In genomic region chr1:161452250-161452649, GRCm38 (mm10) we compare ENCODE assay signal across 30 mouse cellular contexts. TPM values are rescaled to one million over a fixed set of nuclear protein-coding genes. Genes with fewer than 3 reads are reported as not detected.
"Had no signal": no experiment of that assay in that cellular context is flagged by ENCODE, and none has a peak within 500 bp of the region (broad histone marks: within the 10 kb centered on the region; RNA-seq: fewer than 3 reads in every experiment).

No protein-coding gene starts in this region.

- H3K9me3 ChIP-seq: limb, embryonic 12.5 days; limb, embryonic 15.5 days; midbrain, embryonic 12.5 days; midbrain, embryonic 15.5 days; neural tube, embryonic 12.5 days; neural tube, embryonic 15.5 days had no signal

- H3K4me1 ChIP-seq: limb, embryonic 12.5 days; limb, embryonic 15.5 days; midbrain, embryonic 12.5 days; midbrain, embryonic 15.5 days; neural tube, embryonic 12.5 days; neural tube, embryonic 15.5 days had no signal

- DNase-seq: kidney, adult 2 months; kidney, postnatal 25 days; layer of hippocampus, postnatal 36 days; left cerebral cortex, postnatal 4 days; liver, postnatal 0 days; right cerebral cortex, adult 18-20 months; right cerebral cortex, postnatal 14 days; right cerebral cortex, postnatal 4 days; thymus, adult 18-20 months; thymus, postnatal 36 days had no signal

- H3K27ac ChIP-seq: kidney, postnatal 0 days; limb, embryonic 12.5 days; limb, embryonic 15.5 days; liver, embryonic 14.5 days; macrophage; midbrain, embryonic 12.5 days; midbrain, embryonic 15.5 days; neural tube, embryonic 12.5 days; neural tube, embryonic 15.5 days had no signal

- ATAC-seq: intestine, postnatal 0 days; liver, postnatal 0 days; midbrain, embryonic 15.5 days had no signal

- H3K9ac ChIP-seq: limb, embryonic 12.5 days; limb, embryonic 15.5 days; liver, embryonic 14.5 days; liver, postnatal 0 days; midbrain, embryonic 12.5 days; midbrain, embryonic 15.5 days; neural tube, embryonic 12.5 days; neural tube, embryonic 15.5 days had no signal

- H3K4me3 ChIP-seq: limb, embryonic 12.5 days; limb, embryonic 15.5 days; midbrain, embryonic 12.5 days; midbrain, embryonic 15.5 days; neural tube, embryonic 12.5 days; neural tube, embryonic 15.5 days had no signal

- H3K36me3 ChIP-seq: limb, embryonic 12.5 days; limb, embryonic 15.5 days; midbrain, embryonic 12.5 days; midbrain, embryonic 15.5 days; neural tube, embryonic 12.5 days; neural tube, embryonic 15.5 days had no signal

- H3K27me3 ChIP-seq: limb, embryonic 12.5 days; limb, embryonic 15.5 days; midbrain, embryonic 12.5 days; midbrain, embryonic 15.5 days; neural tube, embryonic 12.5 days; neural tube, embryonic 15.5 days had no signal

- H3K4me2 ChIP-seq: limb, embryonic 12.5 days; limb, embryonic 15.5 days; liver, embryonic 11.5 days; midbrain, embryonic 12.5 days; midbrain, embryonic 15.5 days; neural tube, embryonic 12.5 days; neural tube, embryonic 15.5 days had no signal

RNA-seq across cellular contexts. Expression of gene Tnfsf18, which starts 42.2 kb away (rescaled TPM):
- total RNA-seq: layer of hippocampus, adult 8-10 months; layer of hippocampus, postnatal 10 days; layer of hippocampus, postnatal 36 days; left cerebral cortex, postnatal 4 days; megakaryocyte, adult 5-6 weeks had no signal
- polyA plus RNA-seq: intestine, embryonic 14.5 days; intestine, postnatal 0 days; kidney, embryonic 14.5 days; kidney, postnatal 0 days; large intestine, adult 2 months; limb, embryonic 12.5 days; liver, embryonic 11.5 days; liver, embryonic 14.5 days; liver, postnatal 0 days; midbrain, embryonic 15.5 days; neural tube, embryonic 15.5 days; testis, adult 2 months had no signal

RNA-seq across cellular contexts. Expression of gene Tnfsf4, which starts 57.0 kb away (rescaled TPM):
- total RNA-seq: layer of hippocampus, adult 8-10 months; layer of hippocampus, postnatal 10 days; layer of hippocampus, postnatal 36 days; left cerebral cortex, postnatal 4 days; megakaryocyte, adult 5-6 weeks had no signal
- polyA plus RNA-seq: intestine, embryonic 14.5 days; intestine, postnatal 0 days; kidney, adult 2 months; large intestine, adult 2 months; limb, embryonic 12.5 days; liver, embryonic 11.5 days; liver, embryonic 14.5 days; liver, postnatal 0 days; midbrain, embryonic 15.5 days; neural tube, embryonic 15.5 days; stomach, embryonic 14.5 days; testis, adult 2 months; urinary bladder, adult 2 months had no signal
